Mouse (Mus musculus) common myeloid progenitor, adult 5-6 weeks (primary cell): ENCODE results near the gene Gpr6. TPM values are rescaled to one million over a fixed set of nuclear protein-coding genes. Genes with fewer than 3 reads are reported as not detected.

Experiments used
- ATAC-seq: replicated peaks from 2 replicates; pipeline ENCODE4 v1.8.0; 2016; ENCODE audit warnings: low read depth, mild to moderate bottlenecking, moderate TSS enrichment, inconsistent platforms; ENCODE audit not compliant: poor library complexity, severe bottlenecking
- total RNA-seq: library from RNA; stranded (forward); fragments of 200-1000, 187-1606 nt; gene quantifications from 2 replicates; pipeline ENCODE4 v1.2.3, GENCODE M21; 2017

Gene Gpr6
- not detected in 2 replicates for total RNA-seq

GRCm38 (mm10) chr10:41072116-41072515 is at the start of gene Gpr6:
Gene Gpr6 (minus strand): TSS chr10:41072285.
- ATAC-seq = peak; percentile 18; the same call in 1 of the 2 replicates

GRCm38 (mm10) chr10:41100060-41100459 is 28.0 kb upstream of the Gpr6 start:
- ATAC-seq = no peak

- no peak for ATAC-seq
Observed at GRCm38 (mm10) chr10:41098137-41098536, 26.1 kb upstream of the Gpr6 start.

- no peak for ATAC-seq
Observed at GRCm38 (mm10) chr10:41088852-41089251, 16.8 kb upstream of the Gpr6 start.

- peak; percentile 63 for ATAC-seq
Observed at GRCm38 (mm10) chr10:41071696-41072095, 389 bp downstream of the Gpr6 start.

- no peak for ATAC-seq
Observed at GRCm38 (mm10) chr10:41070693-41071651, 1.1 kb downstream of the Gpr6 start.

- no peak for ATAC-seq
Observed at GRCm38 (mm10) chr10:41060250-41060831, 11.7 kb downstream of the Gpr6 start.

GRCm38 (mm10) chr10:41055581-41055980 is 16.5 kb downstream of the Gpr6 start:
- ATAC-seq = no peak

GRCm38 (mm10) chr10:41054005-41054404 is 18.1 kb downstream of the Gpr6 start:
- ATAC-seq = no peak

GRCm38 (mm10) chr10:41042272-41042671 is 29.8 kb downstream of the Gpr6 start:
- no peak for ATAC-seq

GRCm38 (mm10) chr10:41041478-41041877 is 30.6 kb downstream of the Gpr6 start:
- no peak for ATAC-seq

GRCm38 (mm10) chr10:41040530-41041085 is 31.5 kb downstream of the Gpr6 start:
- no peak for ATAC-seq

- ATAC-seq = no peak
Observed at GRCm38 (mm10) chr10:41038476-41038875, 33.6 kb downstream of the Gpr6 start.

- ATAC-seq = no peak
Observed at GRCm38 (mm10) chr10:41037722-41038121, 34.4 kb downstream of the Gpr6 start.

GRCm38 (mm10) chr10:41032811-41033210 is 39.3 kb downstream of the Gpr6 start:
- ATAC-seq = no peak

GRCm38 (mm10) chr10:41024860-41025259 is 47.2 kb downstream of the Gpr6 start:
- no peak for ATAC-seq

- ATAC-seq = no peak
Observed at GRCm38 (mm10) chr10:41024406-41024805, 47.7 kb downstream of the Gpr6 start.

GRCm38 (mm10) chr10:41022226-41022625 is 49.9 kb downstream of the Gpr6 start:
- ATAC-seq = no peak
